Mouse (Mus musculus) lung, adult 2 months (tissue): Measurements from ENCODE around the gene Crp.

ENCODE experiments used
- CTCF ChIP-seq: fragments of 200-500 bp; IDR thresholded peaks from 2 replicates; pipeline ENCODE4 v1.5.1; 2011; ENCODE audit warnings: mild to moderate bottlenecking, low read length, control low read depth; ENCODE audit not compliant: insufficient read depth
- POLR2A ChIP-seq: fragments of 200-500 bp; IDR thresholded peaks from 2 replicates; pipeline ENCODE4 v1.6.1; 2011; ENCODE audit warnings: low read depth, mild to moderate bottlenecking, control low read depth, low read length, borderline replicate concordance; ENCODE audit errors: extremely low read depth

- TF ChIP-seq CTCF = no peak
- TF ChIP-seq POLR2A = no peak
These were observed 433 bp upstream of the Crp start for GRCm38 (mm10) chr1:172697422-172697821.
